Mouse (Mus musculus) midbrain, embryonic 14.5 days (tissue): ENCODE results near the gene Syt13. TPM values are rescaled to one million over a fixed set of nuclear protein-coding genes. Genes with fewer than 3 reads are reported as not detected.

ENCODE experiments used
- ATAC-seq: fragments of 200-750 bp; cut with Nextera tagmentation; 2 replicates; pipeline ENCODE4 v1.8.0; 2017; ENCODE audit warnings: moderate number of reproducible peaks, moderate library complexity; ENCODE audit not compliant: low FRiP score, low TSS enrichment
- DNase-seq: peaks from one replicate; pipeline ENCODE4 v3.0.0-alpha.2; 2015
- H3K27ac ChIP-seq: fragments of 300-500 bp; sonication (generic); replicated peaks from 2 replicates; pipeline ENCODE4 v1.5.1; 2014; ENCODE audit warnings: mild to moderate bottlenecking, low read depth, low read length, moderate library complexity
- H3K27me3 ChIP-seq: fragments of 300-500 bp; sonication (generic); 2 replicates; pipeline ENCODE4 v1.6.1; 2014; ENCODE audit warnings: low read length, control low read depth, mixed read lengths; ENCODE audit not compliant: control insufficient read depth, insufficient read depth
- H3K36me3 ChIP-seq: fragments of 300-500 bp; sonication (generic); 2 replicates; pipeline ENCODE4 v1.6.1; 2014; ENCODE audit warnings: low read length, control low read depth; ENCODE audit not compliant: control insufficient read depth, insufficient read depth
- H3K4me1 ChIP-seq: fragments of 300-500 bp; sonication (generic); 2 replicates; pipeline ENCODE4 v1.6.1; 2014; ENCODE audit warnings: mild to moderate bottlenecking, antibody characterized with exemption, low read length, control low read depth; ENCODE audit not compliant: control insufficient read depth, insufficient read depth
- H3K4me2 ChIP-seq: fragments of 300-500 bp; sonication (generic); 2 replicates; pipeline ENCODE4 v1.6.1; 2014; ENCODE audit warnings: mild to moderate bottlenecking, low read length, moderate library complexity
- H3K4me3 ChIP-seq: fragments of 300-500 bp; sonication (generic); replicated peaks from 2 replicates; pipeline ENCODE4 v1.5.1; 2014; ENCODE audit warnings: low read depth, low read length
- H3K9ac ChIP-seq: fragments of 300-500 bp; sonication (generic); replicated peaks from 2 replicates; pipeline ENCODE4 v1.6.1; 2014; ENCODE audit warnings: mild to moderate bottlenecking, low read length, moderate library complexity
- H3K9me3 ChIP-seq: fragments of 300-500 bp; sonication (generic); 2 replicates; pipeline ENCODE4 v1.6.1; 2016; ENCODE audit warnings: low read length, control low read depth, mixed read lengths; ENCODE audit not compliant: control insufficient read depth
- WGBS: fragments of 180-500 bp; shearing (Covaris S2); extraction: QIAGEN DNeasy Blood & Tissue Kit; methylation state at CpG from one replicate; pipeline ENCODE4 v1.1.7; 2014; 5-methylcytosine and 5-hydroxymethylcytosine counted together
- polyA plus RNA-seq: library from polyadenylated mRNA; unstranded; fragments of >200 nt; fragmentation: Nextera tagmentation; extraction: Ambion mirVana; gene quantifications from 2 replicates; pipeline ENCODE4 v1.2.1, GENCODE M21; 2014

Gene Syt13
- 44.9 and 48.9 TPM in 2 replicates for polyA plus RNA-seq

GRCm38 (mm10) chr2:92914933-92915553 is at the start of gene Syt13:
TSS of gene Syt13 (plus strand) at chr2:92915098.
- H3K27me3 ChIP-seq: no peaks in the 10 kb centered on the region
- no peaks in the 10 kb centered on the region for H3K9me3 ChIP-seq
- WGBS: 2% methylated on average over 38 of the region's 38 CpGs

DNA sequence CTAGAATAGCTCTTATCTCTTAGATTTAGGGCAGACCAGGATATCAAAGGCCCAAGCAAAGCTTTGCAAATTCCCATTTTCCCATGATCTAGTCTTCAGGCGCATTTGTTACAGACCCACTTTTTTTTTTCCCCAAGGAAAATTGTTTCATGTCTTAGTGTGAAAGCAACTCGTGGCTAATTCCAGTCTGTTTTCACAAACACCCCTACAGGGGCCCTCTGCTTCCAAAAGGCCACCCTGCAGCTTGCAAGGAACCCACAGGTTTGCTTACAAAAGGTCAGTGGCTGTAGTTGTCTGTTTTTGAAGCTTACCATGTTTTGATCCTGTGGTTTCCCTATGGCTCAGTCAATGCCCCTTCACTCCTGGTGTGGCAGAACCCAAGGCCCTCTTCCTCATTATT is 48.3 kb upstream of the Syt13 start:
- WGBS: 27% methylated on average over 2 of the region's 2 CpGs

More at GRCm38 (mm10) chr2:92914933-92915553, at the start of gene Syt13:
- Histone ChIP-seq H3K36me3 (no peaks in the 10 kb centered on the region), H3K4me1 (peaks cover 61% of the 10 kb centered on the region), H3K27ac (peak within 1 kb of the TSS; percentile 76), H3K4me2 (peak within 1 kb of the TSS; percentile 77), H3K4me3 (peak within 1 kb of the TSS; percentile 51), H3K9ac (peak within 1 kb of the TSS; percentile 65)
- peak; percentile 82 for DNase-seq
- peak; percentile 65 for ATAC-seq

GRCm38 (mm10) chr2:92870139-92870836 is 44.6 kb upstream of the Syt13 start:
- H3K4me3 ChIP-seq: no peak overlapping the region
- H3K36me3 ChIP-seq: no peaks in the 10 kb centered on the region
- DNase-seq (peak; percentile 84), ATAC-seq (peak; percentile 64; the same call in 1 of the 2 replicates)
- no peaks in the 10 kb centered on the region for H3K9me3 ChIP-seq
- no peaks in the 10 kb centered on the region for H3K27me3 ChIP-seq
- H3K9ac ChIP-seq: no peak overlapping the region
- WGBS: 10% methylated on average over 10 of the region's 10 CpGs
- H3K4me1 ChIP-seq: peaks cover 18% of the 10 kb centered on the region
- peak overlapping the region; percentile 72 for H3K27ac ChIP-seq
- H3K4me2 ChIP-seq: 0 out of 2 replicates have a peak overlapping the region, but pooled peaks have one; percentile 2

More for the DNA sequence above, 48.3 kb upstream of the Syt13 start:
- no peak for DNase-seq
- H3K9ac ChIP-seq: no peak overlapping the region
- H3K27ac ChIP-seq: no peak overlapping the region
- 0 out of 2 replicates have a peak, but pooled peaks cover 3% of the 10 kb centered on the region for H3K9me3 ChIP-seq
- H3K27me3 ChIP-seq: no peaks in the 10 kb centered on the region
- H3K36me3 ChIP-seq: no peaks in the 10 kb centered on the region
- ATAC-seq: no peak
- no peak overlapping the region for H3K4me2 ChIP-seq
- H3K4me3 ChIP-seq: no peak overlapping the region
- H3K4me1 ChIP-seq: peaks cover 18% of the 10 kb centered on the region

GRCm38 (mm10) chr2:92871093-92871686 is 43.7 kb upstream of the Syt13 start:
- Histone ChIP-seq H3K36me3 (no peaks in the 10 kb centered on the region), H3K4me3 (no peak overlapping the region), H3K27ac (peak overlapping the region; percentile 72), H3K9me3 (no peaks in the 10 kb centered on the region), H3K27me3 (no peaks in the 10 kb centered on the region), H3K4me1 (peaks cover 18% of the 10 kb centered on the region), H3K4me2 (no peak overlapping the region), H3K9ac (no peak overlapping the region)
- ATAC-seq: no peak
- WGBS: 7% methylated on average over 7 of the region's 7 CpGs
- DNase-seq: no peak

- 88% methylated on average over 4 of the region's 4 CpGs for WGBS
- H3K9me3 ChIP-seq: no peaks in the 10 kb centered on the region
Observed at GRCm38 (mm10) chr2:92872652-92873051, 42.2 kb upstream of the Syt13 start.

DNA sequence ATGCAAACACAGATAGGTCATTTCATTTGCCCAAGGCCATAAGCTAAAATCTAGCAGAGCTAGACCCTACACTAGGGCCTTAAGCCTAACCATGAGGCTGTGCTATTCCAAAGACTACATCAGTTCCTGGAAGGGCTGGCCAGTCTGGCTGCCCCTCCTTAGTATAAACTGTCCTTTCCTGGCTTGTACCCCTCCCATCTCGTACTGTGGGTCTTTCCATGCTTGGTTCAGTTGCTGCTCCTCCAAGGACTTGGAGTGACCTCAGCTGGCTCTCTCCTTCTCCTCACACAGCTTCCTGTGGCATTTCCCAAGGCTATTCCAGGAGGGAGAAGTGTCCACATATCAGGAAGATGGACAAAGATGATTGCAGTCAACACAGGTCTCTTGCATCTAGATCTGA is 40.3 kb upstream of the Syt13 start:
- WGBS: 84% methylated on average over 1 of the region's 1 CpGs
- DNase-seq: no peak
- Histone ChIP-seq H3K4me2 (no peak overlapping the region), H3K4me3 (no peak overlapping the region), H3K9ac (no peak overlapping the region), H3K4me1 (peaks cover 22% of the 10 kb centered on the region), H3K27ac (no peak overlapping the region), H3K36me3 (no peaks in the 10 kb centered on the region), H3K9me3 (no peaks in the 10 kb centered on the region), H3K27me3 (no peaks in the 10 kb centered on the region)
- ATAC-seq: no peak

More at GRCm38 (mm10) chr2:92872652-92873051, 42.2 kb upstream of the Syt13 start:
- no peaks in the 10 kb centered on the region for H3K36me3 ChIP-seq
- no peaks in the 10 kb centered on the region for H3K27me3 ChIP-seq
- no peak for DNase-seq
- no peak overlapping the region for H3K4me3 ChIP-seq
- no peak for ATAC-seq
- no peak overlapping the region for H3K4me2 ChIP-seq
- peaks cover 18% of the 10 kb centered on the region for H3K4me1 ChIP-seq
- no peak overlapping the region for H3K27ac ChIP-seq
- H3K9ac ChIP-seq: no peak overlapping the region

DNA sequence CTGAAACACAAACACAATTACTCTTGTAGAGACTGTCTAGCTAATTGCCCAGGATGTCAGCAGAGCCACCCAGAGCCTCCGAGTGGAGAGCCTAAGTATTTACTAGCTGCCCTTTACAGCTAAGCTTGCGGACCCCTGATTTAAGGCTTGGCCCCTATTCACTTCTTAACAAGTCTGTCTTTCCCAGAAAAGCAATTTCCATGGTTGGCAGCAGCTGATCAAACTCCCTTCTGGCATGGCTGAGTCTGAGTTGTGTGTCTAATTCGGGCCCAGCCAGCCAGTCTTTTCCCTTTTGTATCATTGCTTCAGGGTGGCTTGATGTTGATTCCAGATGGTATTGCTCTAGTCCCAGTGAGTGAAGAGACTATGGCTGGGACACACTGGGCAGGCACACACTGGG is 37.4 kb upstream of the Syt13 start:
- no peaks in the 10 kb centered on the region for H3K36me3 ChIP-seq
- H3K4me3 ChIP-seq: no peak overlapping the region
- H3K9ac ChIP-seq: no peak overlapping the region
- ATAC-seq: no peak
- peak; percentile 57 for DNase-seq
- WGBS: 13% methylated on average over 3 of the region's 3 CpGs
- H3K27ac ChIP-seq: 0 out of 2 replicates have a peak overlapping the region, but pooled peaks have one; percentile 38
- no peaks in the 10 kb centered on the region for H3K9me3 ChIP-seq
- no peaks in the 10 kb centered on the region for H3K27me3 ChIP-seq
- no peak overlapping the region for H3K4me2 ChIP-seq
- peaks cover 5% of the 10 kb centered on the region; the same call in 1 of the 2 replicates for H3K4me1 ChIP-seq

- Histone ChIP-seq H3K9me3 (no peaks in the 10 kb centered on the region), H3K27ac (no peak overlapping the region), H3K4me2 (peak overlapping the region; percentile 16), H3K9ac (no peak overlapping the region), H3K36me3 (no peaks in the 10 kb centered on the region), H3K4me1 (peaks cover 7% of the 10 kb centered on the region), H3K4me3 (no peak overlapping the region), H3K27me3 (no peaks in the 10 kb centered on the region)
- ATAC-seq (peak; percentile 50), DNase-seq (peak; percentile 91)
- WGBS: 4% methylated on average over 15 of the region's 15 CpGs
Observed at GRCm38 (mm10) chr2:92883039-92883911, 31.6 kb upstream of the Syt13 start.
